Mouse (Mus musculus): ENCODE measurements around the gene Snrpa1. TPM values are rescaled to one million over a fixed set of nuclear protein-coding genes. Genes with fewer than 3 reads are reported as not detected.

Snrpa1 gene
- polyA plus RNA-seq (2015; fragmentation: Nextera tagmentation; extraction: Ambion mirVana) = 137 and 156 TPM in 2 replicates

DNA sequence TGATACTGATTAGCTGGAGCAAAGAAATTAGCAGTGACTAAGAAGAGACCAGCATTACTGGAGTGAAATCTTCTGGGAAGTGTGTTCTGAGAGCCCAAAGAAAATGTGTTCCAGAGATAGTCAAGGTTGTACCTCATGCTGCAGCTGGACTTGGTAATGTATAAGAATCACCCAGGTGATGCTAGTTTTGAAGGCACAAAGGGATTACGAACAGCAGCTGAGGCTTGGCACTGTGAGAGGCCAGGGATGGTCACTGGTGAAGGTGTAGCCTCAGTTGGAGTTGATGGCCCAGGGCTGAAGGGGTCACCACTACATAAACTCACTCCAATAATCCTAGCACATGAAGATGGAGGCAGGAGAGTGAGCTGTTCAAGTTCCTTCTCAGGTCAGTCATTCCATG, at the start of gene Snrpa1:
Gene Snrpa1 (plus strand): TSS at position 301 of the 400 bp plus-strand sequence.
- WGBS = 68% methylated on average over 1 of the region's 1 CpGs
- Histone ChIP-seq H3K9ac (ENCODE audit: low read depth, low read length) (peak within 1 kb of the TSS; percentile 95), H3K9me3 (ENCODE audit: control insufficient read depth, low read length) (no peaks in the 10 kb centered on the region), H3K4me1 (ENCODE audit: control insufficient read depth, insufficient read depth, low read length) (peaks cover 6% of the 10 kb centered on the region; the same call in 1 of the 2 replicates), H3K36me3 (ENCODE audit: control insufficient read depth, insufficient read depth, low read length) (0 out of 2 replicates have a peak, but pooled peaks cover 2% of the 10 kb centered on the region), H3K27me3 (replicated peaks; ENCODE audit: control insufficient read depth, insufficient read depth, low read length) (no peaks in the 10 kb centered on the region), H3K4me2 (ENCODE audit: low read depth, low read length) (peak within 1 kb of the TSS; percentile 60), H3K27ac (ENCODE audit: low read length) (no peak within 1 kb of the TSS), H3K4me3 (ENCODE audit: low read length) (peak within 1 kb of the TSS; percentile 94)
- no peak for ATAC-seq

DNA sequence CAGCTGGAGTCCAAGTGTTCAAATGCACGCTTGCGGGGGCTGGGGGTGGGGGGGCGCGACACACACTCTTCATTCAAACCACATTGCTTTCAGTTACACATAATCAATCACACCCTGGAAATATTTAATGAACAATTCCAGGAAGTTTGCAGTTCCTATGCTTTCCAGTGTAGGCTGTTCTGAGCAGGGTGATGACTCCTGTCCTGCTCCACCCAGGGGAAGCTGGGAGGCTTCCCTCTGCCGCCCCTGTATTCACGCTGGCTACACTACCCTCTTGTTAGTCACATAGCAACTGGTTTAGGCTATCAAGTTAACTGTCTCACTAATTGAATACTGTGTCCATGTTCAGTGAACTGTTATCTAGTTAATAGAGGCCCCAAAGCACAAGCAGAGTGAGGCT, 48.3 kb upstream of the Snrpa1 start:
- Histone ChIP-seq H3K27me3 (replicated peaks; ENCODE audit: control insufficient read depth, insufficient read depth, low read length) (no peaks in the 10 kb centered on the region), H3K9ac (ENCODE audit: low read depth, low read length) (no peak overlapping the region)

GRCm38 (mm10) chr7:66027747-66028146, 31.1 kb upstream of the Snrpa1 start:
- 79% methylated on average over 2 of the region's 2 CpGs for WGBS
- no peak for ATAC-seq
- H3K36me3 ChIP-seq (ENCODE audit: control insufficient read depth, insufficient read depth, low read length) = no peaks in the 10 kb centered on the region

More for the DNA sequence above, 48.3 kb upstream of the Snrpa1 start:
- Histone ChIP-seq H3K27ac (ENCODE audit: low read length) (no peak overlapping the region), H3K4me1 (ENCODE audit: control insufficient read depth, insufficient read depth, low read length) (no peaks in the 10 kb centered on the region), H3K9me3 (ENCODE audit: control insufficient read depth, low read length) (no peaks in the 10 kb centered on the region), H3K4me3 (ENCODE audit: low read length) (no peak overlapping the region), H3K4me2 (ENCODE audit: low read depth, low read length) (no peak overlapping the region), H3K36me3 (ENCODE audit: control insufficient read depth, insufficient read depth, low read length) (no peaks in the 10 kb centered on the region)
- 76% methylated on average over 6 of the region's 6 CpGs for WGBS
- ATAC-seq = no peak

DNA sequence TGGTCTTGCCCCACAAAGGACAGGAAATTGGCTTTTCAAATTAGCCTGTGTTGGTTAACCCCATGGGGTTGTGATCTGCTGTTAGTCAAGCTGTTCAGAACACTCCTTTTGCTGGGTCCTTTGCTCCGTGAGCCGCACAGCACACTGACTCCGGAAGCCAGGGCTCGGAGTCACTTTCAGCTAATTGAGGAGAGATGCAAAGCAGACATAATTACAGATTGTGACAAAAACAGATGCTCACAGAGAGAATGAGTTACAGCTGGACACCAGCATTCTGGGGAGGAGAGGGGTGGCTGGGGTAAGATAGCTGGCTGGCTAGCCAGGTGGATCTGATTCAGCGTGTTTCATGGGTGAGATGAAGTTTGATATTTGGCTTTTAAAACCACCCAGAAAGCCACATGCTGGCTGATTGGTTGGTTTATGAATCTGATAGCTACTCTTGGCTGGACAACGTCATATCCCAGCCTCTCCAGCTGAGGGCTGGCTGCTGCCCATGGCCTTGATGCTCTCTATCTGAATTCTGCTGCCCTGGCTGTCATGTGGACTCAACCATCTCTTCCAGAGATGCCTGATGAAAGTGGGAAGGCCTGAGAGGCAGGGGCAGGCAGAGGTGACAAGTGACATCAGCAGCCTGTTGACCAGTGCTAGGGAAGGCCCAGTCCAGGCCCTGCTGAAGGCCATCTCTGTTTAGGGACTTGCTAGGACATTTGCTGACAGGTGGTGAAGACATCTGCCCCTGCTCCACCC, 29.9 kb upstream of the Snrpa1 start:
- H3K27me3 ChIP-seq (replicated peaks; ENCODE audit: control insufficient read depth, insufficient read depth, low read length) = no peaks in the 10 kb centered on the region
- 66% methylated on average over 6 of the region's 6 CpGs for WGBS
- H3K36me3 ChIP-seq (ENCODE audit: control insufficient read depth, insufficient read depth, low read length) = no peaks in the 10 kb centered on the region
- no peak overlapping the region for H3K4me3 ChIP-seq (ENCODE audit: low read length)
- no peak for ATAC-seq
- H3K4me2 ChIP-seq (ENCODE audit: low read depth, low read length) = no peak overlapping the region
- H3K27ac ChIP-seq (ENCODE audit: low read length) = no peak overlapping the region
- H3K9me3 ChIP-seq (ENCODE audit: control insufficient read depth, low read length) = 0 out of 2 replicates have a peak, but pooled peaks cover 5% of the 10 kb centered on the region
- no peaks in the 10 kb centered on the region for H3K4me1 ChIP-seq (ENCODE audit: control insufficient read depth, insufficient read depth, low read length)
- no peak overlapping the region for H3K9ac ChIP-seq (ENCODE audit: low read depth, low read length)

More at GRCm38 (mm10) chr7:66027747-66028146, 31.1 kb upstream of the Snrpa1 start:
- H3K4me2 ChIP-seq (ENCODE audit: low read depth, low read length) = no peak overlapping the region
- H3K4me3 ChIP-seq (ENCODE audit: low read length) = no peak overlapping the region
- no peaks in the 10 kb centered on the region for H3K4me1 ChIP-seq (ENCODE audit: control insufficient read depth, insufficient read depth, low read length)
- no peak overlapping the region for H3K9ac ChIP-seq (ENCODE audit: low read depth, low read length)
- H3K27me3 ChIP-seq (replicated peaks; ENCODE audit: control insufficient read depth, insufficient read depth, low read length) = no peaks in the 10 kb centered on the region
- no peak overlapping the region for H3K27ac ChIP-seq (ENCODE audit: low read length)
- H3K9me3 ChIP-seq (ENCODE audit: control insufficient read depth, low read length) = 0 out of 2 replicates have a peak, but pooled peaks cover 5% of the 10 kb centered on the region

GRCm38 (mm10) chr7:66036809-66037208, 22.0 kb upstream of the Snrpa1 start:
- Histone ChIP-seq H3K4me1 (ENCODE audit: control insufficient read depth, insufficient read depth, low read length) (no peaks in the 10 kb centered on the region), H3K27ac (ENCODE audit: low read length) (no peak overlapping the region), H3K9ac (ENCODE audit: low read depth, low read length) (no peak overlapping the region), H3K4me3 (ENCODE audit: low read length) (no peak overlapping the region), H3K27me3 (replicated peaks; ENCODE audit: control insufficient read depth, insufficient read depth, low read length) (no peaks in the 10 kb centered on the region), H3K4me2 (ENCODE audit: low read depth, low read length) (no peak overlapping the region), H3K36me3 (ENCODE audit: control insufficient read depth, insufficient read depth, low read length) (no peaks in the 10 kb centered on the region), H3K9me3 (ENCODE audit: control insufficient read depth, low read length) (no peaks in the 10 kb centered on the region)
- WGBS = 46% methylated on average over 8 of the region's 8 CpGs
- 0 out of 2 replicates have a peak, but pooled peaks have one; percentile 36 for ATAC-seq

GRCm38 (mm10) chr7:66038261-66038660, 20.5 kb upstream of the Snrpa1 start:
- no peak for ATAC-seq
- Histone ChIP-seq H3K27ac (ENCODE audit: low read length) (no peak overlapping the region), H3K4me1 (ENCODE audit: control insufficient read depth, insufficient read depth, low read length) (no peaks in the 10 kb centered on the region), H3K9ac (ENCODE audit: low read depth, low read length) (0 out of 2 replicates have a peak overlapping the region, but pooled peaks have one; percentile 2), H3K36me3 (ENCODE audit: control insufficient read depth, insufficient read depth, low read length) (no peaks in the 10 kb centered on the region), H3K4me3 (ENCODE audit: low read length) (no peak overlapping the region), H3K9me3 (ENCODE audit: control insufficient read depth, low read length) (no peaks in the 10 kb centered on the region), H3K4me2 (ENCODE audit: low read depth, low read length) (no peak overlapping the region), H3K27me3 (replicated peaks; ENCODE audit: control insufficient read depth, insufficient read depth, low read length) (no peaks in the 10 kb centered on the region)
- whole genome bisulfite sequencing = 73% methylated on average over 3 of the region's 3 CpGs

DNA sequence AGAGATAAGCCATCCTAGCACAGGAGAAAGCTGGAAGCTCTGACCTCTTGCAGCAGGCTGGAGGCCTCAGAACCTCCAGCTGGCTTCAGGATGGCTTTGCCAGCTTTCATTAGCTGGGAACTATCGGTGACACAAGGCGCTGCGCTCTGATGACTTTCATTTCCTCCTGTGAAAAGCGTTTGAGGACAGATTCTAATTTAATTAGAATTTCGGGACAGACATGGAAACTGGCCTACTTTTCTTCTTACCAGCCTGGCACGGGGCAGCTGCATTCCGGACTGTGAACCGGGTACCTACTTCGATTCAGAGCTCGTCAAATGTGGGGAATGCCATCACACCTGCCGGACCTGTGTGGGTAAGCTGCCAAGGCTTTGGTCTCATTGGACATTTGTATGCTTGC, 20.1 kb upstream of the Snrpa1 start:
- no peak overlapping the region for H3K4me3 ChIP-seq (ENCODE audit: low read length)
- H3K4me1 ChIP-seq (ENCODE audit: control insufficient read depth, insufficient read depth, low read length) = no peaks in the 10 kb centered on the region
- H3K4me2 ChIP-seq (ENCODE audit: low read depth, low read length) = no peak overlapping the region
- H3K27ac ChIP-seq (ENCODE audit: low read length) = no peak overlapping the region
- 82% methylated on average over 11 of the region's 11 CpGs for WGBS
- H3K9ac ChIP-seq (ENCODE audit: low read depth, low read length) = 0 out of 2 replicates have a peak overlapping the region, but pooled peaks have one; percentile 2
- H3K27me3 ChIP-seq (replicated peaks; ENCODE audit: control insufficient read depth, insufficient read depth, low read length) = no peaks in the 10 kb centered on the region
- no peak for ATAC-seq
- H3K9me3 ChIP-seq (ENCODE audit: control insufficient read depth, low read length) = no peaks in the 10 kb centered on the region
- no peaks in the 10 kb centered on the region for H3K36me3 ChIP-seq (ENCODE audit: control insufficient read depth, insufficient read depth, low read length)

- Histone ChIP-seq H3K27ac (ENCODE audit: low read length) (no peak overlapping the region), H3K4me1 (ENCODE audit: control insufficient read depth, insufficient read depth, low read length) (no peaks in the 10 kb centered on the region), H3K9ac (ENCODE audit: low read depth, low read length) (no peak overlapping the region), H3K27me3 (replicated peaks; ENCODE audit: control insufficient read depth, insufficient read depth, low read length) (no peaks in the 10 kb centered on the region), H3K9me3 (ENCODE audit: control insufficient read depth, low read length) (no peaks in the 10 kb centered on the region), H3K4me2 (ENCODE audit: low read depth, low read length) (no peak overlapping the region), H3K4me3 (ENCODE audit: low read length) (no peak overlapping the region), H3K36me3 (ENCODE audit: control insufficient read depth, insufficient read depth, low read length) (no peaks in the 10 kb centered on the region)
- ATAC-seq = no peak
- WGBS = 80% methylated on average over 18 of the region's 18 CpGs
Measured at GRCm38 (mm10) chr7:66040026-66040814, 18.6 kb upstream of the Snrpa1 start.
